Mouse (Mus musculus): ENCODE measurements around the gene Arhgap25. TPM values are rescaled to one million over a fixed set of nuclear protein-coding genes. Genes with fewer than 3 reads are reported as not detected.

Arhgap25 gene
- total and polyA plus RNA-seq, 3 experiments: 3.4 to 5.2 TPM; not detected in 1

DNA sequence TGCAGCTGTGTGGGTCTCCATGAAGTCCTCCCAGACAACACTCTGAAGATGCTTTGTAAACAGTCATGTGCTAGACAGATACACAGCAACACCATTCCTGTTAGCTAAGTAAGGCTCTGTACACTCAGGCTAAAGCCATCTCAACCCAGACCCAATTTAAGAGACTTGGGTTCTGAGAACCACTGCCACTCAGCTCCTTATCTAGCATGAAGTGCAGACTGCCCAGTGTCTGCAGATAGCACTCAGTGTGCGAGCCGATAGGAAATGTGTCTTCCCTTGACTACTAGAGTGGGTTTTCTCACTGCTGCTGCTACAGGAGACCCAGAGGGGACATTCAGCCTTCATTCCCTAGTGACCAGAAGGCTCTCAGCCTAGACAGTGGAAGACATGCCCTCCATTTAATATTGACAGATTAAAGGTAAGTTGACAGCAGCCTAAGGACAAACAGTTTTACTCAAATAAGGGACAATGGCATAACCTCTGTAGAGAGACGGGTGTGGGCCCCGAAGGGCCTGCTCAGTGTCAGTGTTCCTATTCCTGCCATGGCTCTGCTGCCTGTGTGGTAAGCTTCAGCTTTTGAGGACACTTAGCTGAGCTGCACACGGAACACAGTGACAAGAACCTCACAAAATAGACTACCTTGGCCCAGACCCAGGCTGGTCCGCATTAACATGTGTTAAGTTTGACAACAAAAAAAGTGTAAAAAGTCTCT is 5.1 kb downstream of the Arhgap25 start:
- no peak for DNase-seq (ENCODE audit: low read depth, low spot score)
- H3K27me3 ChIP-seq (ENCODE audit: control insufficient read depth in 1 of 2, insufficient read depth in 2 of 2, low read length in 2 of 2): no peaks in the 10 kb centered on the region
- H3K9me3 ChIP-seq (replicated peaks; ENCODE audit: insufficient read depth, low read length): no peaks in the 10 kb centered on the region
- H3K4me1 ChIP-seq (ENCODE audit: control insufficient read depth in 1 of 2, insufficient read depth in 2 of 2, low read length in 2 of 2): peaks cover 3 to 7% of the 10 kb centered on the region in 2 experiments
- H3K36me3 ChIP-seq (ENCODE audit: control insufficient read depth in 1 of 2, insufficient read depth in 2 of 2, low read length in 2 of 2): peaks cover 0 to 14% of the 10 kb centered on the region in 2 experiments; a peak in 2 of 4 replicates
- no peaks in the 10 kb centered on the region for H3K79me2 ChIP-seq (ENCODE audit: control insufficient read depth, insufficient read depth, low read length, poor library complexity)
- no peak overlapping the region for H3K4me3 ChIP-seq (ENCODE audit: control insufficient read depth in 1 of 2, insufficient read depth in 1 of 2, low read depth in 2 of 2, low read length in 2 of 2)
- no peak overlapping the region for H3K27ac ChIP-seq (ENCODE audit: control insufficient read depth, low read depth, low read length)
- TF ChIP-seq SIN3A (IDR thresholded peaks at IDR 0.05; ENCODE audit: low read length): no peak
- no peak for TF ChIP-seq TAL1 (IDR thresholded peaks at IDR 0.05; ENCODE audit: low read length)
- TF ChIP-seq USF1 (IDR thresholded peaks at IDR 0.05; ENCODE audit: low read depth, low read length): no peak
- no peak for TF ChIP-seq GABPA (IDR thresholded peaks at IDR 0.05; ENCODE audit: low read depth, low read length)
- no peak for TF ChIP-seq CTCF (IDR thresholded peaks at IDR 0.05 in 2 of 3, conservative IDR thresholded peaks at IDR 0.05 in 1 of 3; ENCODE audit: control insufficient read depth in 1 of 3, insufficient read depth in 1 of 3, low read depth in 2 of 3, low read length in 3 of 3, poor library complexity in 1 of 3, severe bottlenecking in 1 of 3)
- TF ChIP-seq NRF1 (IDR thresholded peaks at IDR 0.05; ENCODE audit: insufficient read depth, low read depth, low read length, poor library complexity, severe bottlenecking): no peak
- TF ChIP-seq MAFK (IDR thresholded peaks at IDR 0.05; ENCODE audit: borderline replicate concordance, low read depth, low read length): no peak
- TF ChIP-seq MYB (IDR thresholded peaks at IDR 0.05; ENCODE audit: low read depth, low read length): no peak
- no peak for TF ChIP-seq JUND (IDR thresholded peaks at IDR 0.05; ENCODE audit: low read depth, low read length)
- TF ChIP-seq ELF1 (IDR thresholded peaks at IDR 0.05; ENCODE audit: low read depth, low read length): no peak
- TF ChIP-seq UBTF (IDR thresholded peaks at IDR 0.05; ENCODE audit: borderline replicate concordance, insufficient read depth, low read depth, low read length): no peak
- TF ChIP-seq RCOR1 (IDR thresholded peaks at IDR 0.05; ENCODE audit: low read depth, low read length): no peak
- no peak overlapping the region for H3K9ac ChIP-seq (ENCODE audit: control insufficient read depth, low read depth, low read length, poor library complexity, severe bottlenecking)

DNA sequence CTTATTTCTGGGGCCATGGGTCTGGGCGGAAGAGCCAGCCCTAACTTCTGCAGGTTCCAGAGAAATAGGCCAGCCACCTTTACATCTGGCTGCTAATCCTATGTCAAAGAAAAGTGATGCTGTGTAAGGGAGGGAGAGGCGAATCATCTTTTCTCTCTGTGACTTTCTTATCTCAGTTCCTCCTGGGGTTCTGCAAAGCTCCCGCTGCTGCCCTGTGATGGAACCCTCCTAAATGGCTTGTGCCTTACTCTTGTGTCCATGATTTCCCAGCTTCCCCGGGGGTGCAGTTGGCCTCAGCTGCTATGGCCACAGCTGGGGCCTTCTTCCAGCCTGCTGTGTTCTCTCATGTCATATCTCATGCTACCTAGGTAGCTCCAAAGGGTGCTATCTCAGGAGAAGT is 5.7 kb downstream of the Arhgap25 start:
- H3K36me3 ChIP-seq (ENCODE audit: control insufficient read depth in 1 of 2, insufficient read depth in 2 of 2, low read length in 2 of 2): peaks cover 0 to 11% of the 10 kb centered on the region in 2 experiments; a peak in 2 of 4 replicates
- no peak overlapping the region for H3K27ac ChIP-seq (ENCODE audit: control insufficient read depth, low read depth, low read length)
- no peak overlapping the region for H3K9ac ChIP-seq (ENCODE audit: control insufficient read depth, low read depth, low read length, poor library complexity, severe bottlenecking)
- H3K79me2 ChIP-seq (ENCODE audit: control insufficient read depth, insufficient read depth, low read length, poor library complexity): no peaks in the 10 kb centered on the region
- no peak overlapping the region for H3K4me3 ChIP-seq (ENCODE audit: control insufficient read depth in 1 of 2, insufficient read depth in 1 of 2, low read depth in 2 of 2, low read length in 2 of 2)
- peak; percentile 32; the same call in 1 of the 2 replicates for TF ChIP-seq GATA1 (IDR thresholded peaks at IDR 0.05; ENCODE audit: low read depth, low read length)
- no peak for TF ChIP-seq NRF1 (IDR thresholded peaks at IDR 0.05; ENCODE audit: insufficient read depth, low read depth, low read length, poor library complexity, severe bottlenecking)
- no peak for TF ChIP-seq POLR2AphosphoS5 (IDR thresholded peaks at IDR 0.05; ENCODE audit: borderline replicate concordance, low read depth, low read length)
- peaks cover 3 to 7% of the 10 kb centered on the region in 2 experiments for H3K4me1 ChIP-seq (ENCODE audit: control insufficient read depth in 1 of 2, insufficient read depth in 2 of 2, low read length in 2 of 2)
- no peaks in the 10 kb centered on the region for H3K27me3 ChIP-seq (ENCODE audit: control insufficient read depth in 1 of 2, insufficient read depth in 2 of 2, low read length in 2 of 2)
- H3K9me3 ChIP-seq (replicated peaks; ENCODE audit: insufficient read depth, low read length): no peaks in the 10 kb centered on the region
- DNase-seq (ENCODE audit: low read depth, low spot score): peak; percentile 47

All from MEL (cell line).